Mouse (Mus musculus): ENCODE results near the gene St3gal5.

DNA sequence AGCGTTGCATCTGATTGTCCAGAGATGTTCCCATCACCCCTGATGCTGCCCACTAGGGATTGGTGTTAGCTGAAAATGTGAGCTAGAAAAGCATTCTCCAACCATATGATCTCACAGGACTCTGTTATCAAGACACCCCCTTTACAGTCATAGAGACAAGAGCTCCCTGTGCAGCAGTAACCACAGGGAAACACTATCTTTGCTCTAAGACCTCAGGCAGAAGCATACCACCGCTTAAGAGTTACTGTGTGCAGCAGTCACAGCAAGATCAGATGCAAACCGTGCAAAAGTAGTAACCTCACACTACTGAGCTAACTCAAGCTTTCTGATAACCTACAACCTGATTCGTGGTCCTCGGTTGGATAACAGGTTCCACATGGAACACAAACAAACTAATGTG lies 10.0 kb upstream of the St3gal5 start:
- TF ChIP-seq POLR2A (IDR thresholded peaks at IDR 0.05; ENCODE audit: low read depth, low read length), result no peak
- TF ChIP-seq RAD21 (IDR thresholded peaks at IDR 0.05; ENCODE audit: low read depth, low read length), result no peak
- no peak for TF ChIP-seq CTCF (conservative IDR thresholded peaks at IDR 0.05 in 1 of 2, IDR thresholded peaks at IDR 0.05 in 1 of 2; ENCODE audit: low read depth in 2 of 2, low read length in 2 of 2)
